Mouse (Mus musculus) limb, embryonic 12.5 days (tissue): ENCODE data around the gene C1galt1c1. TPM values are rescaled to one million over a fixed set of nuclear protein-coding genes. Genes with fewer than 3 reads are reported as not detected.
A peak's percentile ranks its signal among the peaks of the same experiment; 100 is the strongest.

ENCODE experiments used
- ATAC-seq: fragments of 200-750 bp; cut with Nextera tagmentation; 2 replicates; pipeline ENCODE4 v1.8.0; 2017; ENCODE audit warnings: low read depth, moderate TSS enrichment; ENCODE audit not compliant: insufficient number of reproducible peaks, insufficient read depth, low FRiP score, low TSS enrichment
- H3K27ac ChIP-seq: fragments of 300-500 bp; sonication (generic); 2 replicates; pipeline ENCODE4 v1.5.1; 2016; ENCODE audit warnings: mild to moderate bottlenecking, moderate library complexity
- H3K27me3 ChIP-seq: fragments of 300-500 bp; sonication (generic); 2 replicates; pipeline ENCODE4 v1.6.1; 2016; ENCODE audit warnings: mild to moderate bottlenecking, moderate library complexity
- H3K36me3 ChIP-seq: fragments of 300-500 bp; sonication (generic); 2 replicates; pipeline ENCODE4 v1.6.1; 2016; ENCODE audit warnings: mild to moderate bottlenecking, moderate library complexity
- H3K4me1 ChIP-seq: fragments of 300-500 bp; sonication (generic); replicated peaks from 2 replicates; pipeline ENCODE4 v1.6.1; 2016
- H3K4me2 ChIP-seq: fragments of 300-500 bp; sonication (generic); 2 replicates; pipeline ENCODE4 v1.6.1; 2016; ENCODE audit warnings: mild to moderate bottlenecking, moderate library complexity
- H3K4me3 ChIP-seq: fragments of 300-500 bp; sonication (generic); replicated peaks from 2 replicates; pipeline ENCODE4 v1.5.1; 2016; ENCODE audit warnings: mild to moderate bottlenecking
- H3K9ac ChIP-seq: fragments of 300-500 bp; sonication (generic); replicated peaks from 2 replicates; pipeline ENCODE4 v1.6.1; 2016; ENCODE audit warnings: mild to moderate bottlenecking, moderate library complexity
- H3K9me3 ChIP-seq: fragments of 300-500 bp; sonication (generic); 2 replicates; pipeline ENCODE4 v1.6.1; 2016; ENCODE audit warnings: mild to moderate bottlenecking, moderate library complexity
- WGBS: fragments of 180-500 bp; shearing (Covaris S2); methylation state at CpG from one replicate; pipeline ENCODE4 v1.1.7; 2016; 5-methylcytosine and 5-hydroxymethylcytosine counted together
- polyA plus RNA-seq: library from polyadenylated mRNA; unstranded; fragments of >200 nt; fragmentation: Nextera tagmentation; extraction: Ambion mirVana; gene quantifications from 2 replicates; pipeline ENCODE4 v1.2.1, GENCODE M21; 2016

The C1galt1c1 gene
- polyA plus RNA-seq, 1 experiment from 2014 or later: 22.1 TPM

GRCm38 (mm10) chrX:38635638-38635931, 698 bp upstream of the C1galt1c1 start:
- no peak overlapping the region for H3K9ac ChIP-seq
- no peak overlapping the region for H3K27ac ChIP-seq
- no peaks in the 10 kb centered on the region for H3K36me3 ChIP-seq
- no peaks in the 10 kb centered on the region for H3K27me3 ChIP-seq
- H3K4me3 ChIP-seq: peak overlapping the region; percentile 50; the same call in 1 of the 2 replicates
- ATAC-seq: no peak
- no peaks in the 10 kb centered on the region for H3K4me1 ChIP-seq
- H3K9me3 ChIP-seq: no peaks in the 10 kb centered on the region
- H3K4me2 ChIP-seq: peak overlapping the region; percentile 48

GRCm38 (mm10) chrX:38600995-38601369, 33.9 kb downstream of the C1galt1c1 start:
- H3K4me1 ChIP-seq: no peaks in the 10 kb centered on the region
- H3K27ac ChIP-seq: peak overlapping the region; percentile 66
- no peaks in the 10 kb centered on the region for H3K36me3 ChIP-seq
- H3K27me3 ChIP-seq: no peaks in the 10 kb centered on the region
- H3K4me3 ChIP-seq: peak overlapping the region; percentile 49
- H3K4me2 ChIP-seq: peak overlapping the region; percentile 61
- ATAC-seq: peak; percentile 20; the same call in 1 of the 2 replicates
- H3K9ac ChIP-seq: peak overlapping the region; percentile 50
- H3K9me3 ChIP-seq: no peaks in the 10 kb centered on the region
- 17% methylated on average over 3 of the region's 3 CpGs for WGBS

GRCm38 (mm10) chrX:38600177-38600994, 34.5 kb downstream of the C1galt1c1 start, which contains the start of gene Mcts1:
TSS of gene Mcts1 (plus strand) at chrX:38600578.
- WGBS: 12% methylated on average over 26 of the region's 26 CpGs
- ATAC-seq: peak; percentile 80
- Histone ChIP-seq H3K4me2 (peak within 1 kb of the TSS; percentile 61), H3K4me3 (peak within 1 kb of the TSS; percentile 49), H3K4me1 (no peaks in the 10 kb centered on the region), H3K9me3 (no peaks in the 10 kb centered on the region), H3K9ac (peak within 1 kb of the TSS; percentile 50), H3K27ac (peak within 1 kb of the TSS; percentile 66), H3K27me3 (no peaks in the 10 kb centered on the region), H3K36me3 (no peaks in the 10 kb centered on the region)

GRCm38 (mm10) chrX:38593180-38593889, 41.6 kb downstream of the C1galt1c1 start:
- Histone ChIP-seq H3K27me3 (no peaks in the 10 kb centered on the region), H3K9ac (no peak overlapping the region), H3K4me1 (no peaks in the 10 kb centered on the region), H3K36me3 (no peaks in the 10 kb centered on the region), H3K4me2 (no peak overlapping the region), H3K27ac (no peak overlapping the region), H3K4me3 (no peak overlapping the region), H3K9me3 (no peaks in the 10 kb centered on the region)
- 65% methylated on average over 5 of the region's 5 CpGs for WGBS
- ATAC-seq: no peak

- no peak for ATAC-seq
- no peaks in the 10 kb centered on the region for H3K9me3 ChIP-seq
- no peaks in the 10 kb centered on the region for H3K4me1 ChIP-seq
- no peaks in the 10 kb centered on the region for H3K27me3 ChIP-seq
- 93% methylated on average over 3 of the region's 3 CpGs for WGBS
- no peak overlapping the region for H3K4me3 ChIP-seq
- no peaks in the 10 kb centered on the region for H3K36me3 ChIP-seq
- H3K9ac ChIP-seq: no peak overlapping the region
- H3K4me2 ChIP-seq: no peak overlapping the region
- H3K27ac ChIP-seq: no peak overlapping the region
Observed at GRCm38 (mm10) chrX:38591749-38592148, 43.1 kb downstream of the C1galt1c1 start.

- H3K27ac ChIP-seq: no peak overlapping the region
- no peaks in the 10 kb centered on the region for H3K9me3 ChIP-seq
- H3K36me3 ChIP-seq: no peaks in the 10 kb centered on the region
- H3K27me3 ChIP-seq: no peaks in the 10 kb centered on the region
- H3K4me1 ChIP-seq: no peaks in the 10 kb centered on the region
- H3K4me3 ChIP-seq: no peak overlapping the region
- no peak overlapping the region for H3K9ac ChIP-seq
- no peak for ATAC-seq
- WGBS: 41% methylated on average over 4 of the region's 4 CpGs
- no peak overlapping the region for H3K4me2 ChIP-seq
Observed at GRCm38 (mm10) chrX:38589827-38590226, 45.1 kb downstream of the C1galt1c1 start.

GRCm38 (mm10) chrX:38583261-38583660, 51.6 kb downstream of the C1galt1c1 start:
- Histone ChIP-seq H3K36me3 (no peaks in the 10 kb centered on the region), H3K4me3 (no peak overlapping the region), H3K9me3 (no peaks in the 10 kb centered on the region), H3K4me2 (no peak overlapping the region), H3K9ac (no peak overlapping the region), H3K27me3 (no peaks in the 10 kb centered on the region), H3K27ac (no peak overlapping the region), H3K4me1 (no peaks in the 10 kb centered on the region)
- no peak for ATAC-seq

GRCm38 (mm10) chrX:38581140-38581539, 53.7 kb downstream of the C1galt1c1 start:
- no peaks in the 10 kb centered on the region for H3K36me3 ChIP-seq
- H3K4me2 ChIP-seq: no peak overlapping the region
- no peaks in the 10 kb centered on the region for H3K4me1 ChIP-seq
- H3K4me3 ChIP-seq: no peak overlapping the region
- no peak overlapping the region for H3K27ac ChIP-seq
- no peaks in the 10 kb centered on the region for H3K27me3 ChIP-seq
- no peaks in the 10 kb centered on the region for H3K9me3 ChIP-seq
- 90% methylated on average over 1 of the region's 1 CpGs for WGBS
- no peak for ATAC-seq
- H3K9ac ChIP-seq: no peak overlapping the region

Other genes starting within 250 kb of the C1galt1c1 start
- 82.9 and 83.6 TPM in 2 replicates for gene Lamp2, start 178.6 kb downstream of the C1galt1c1 start, polyA plus RNA-seq
- gene Cul4b, start 58.9 kb downstream of the C1galt1c1 start, polyA plus RNA-seq: 45.7 and 52.9 TPM in 2 replicates
- gene Mcts1, start 34.5 kb downstream of the C1galt1c1 start, polyA plus RNA-seq: 86.0 and 87.4 TPM in 2 replicates
- not detected in 2 replicates for gene 6030498E09Rik, start 137.6 kb upstream of the C1galt1c1 start, polyA plus RNA-seq